Mouse (Mus musculus): Measurements from ENCODE around the gene Sectm1b.

DNA sequence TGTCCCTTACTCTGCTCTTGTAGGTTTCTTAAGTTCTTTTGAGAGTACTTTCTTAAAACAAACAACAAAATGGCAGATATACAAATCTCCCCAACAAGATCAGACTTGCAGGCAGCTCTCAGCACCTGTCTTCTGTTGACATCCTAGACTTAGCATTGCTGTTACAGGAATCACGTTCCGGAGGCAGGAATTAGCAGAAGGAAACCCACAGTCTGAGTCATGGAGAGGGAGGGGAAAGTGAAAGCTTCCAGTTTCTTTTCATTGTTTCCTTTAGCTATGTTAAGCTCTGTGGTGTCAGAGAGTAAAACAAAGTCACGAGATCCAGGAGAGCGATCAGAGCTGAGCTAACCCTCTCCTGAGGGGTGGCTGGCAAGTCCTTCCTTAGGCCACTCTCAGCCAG is 27.6 kb upstream of the Sectm1b start:
- TF ChIP-seq CTCF (IDR thresholded peaks at IDR 0.05; ENCODE audit: low read depth) (no peak), EP300 (IDR thresholded peaks at IDR 0.05; ENCODE audit: low read depth) (no peak)

All from liver, embryonic 14.5 days (tissue).